Mouse (Mus musculus) cerebellum, adult 8-10 months (tissue): ENCODE results near the gene Gabrb3.

Experiments used
- DNase-seq: peaks from one replicate; pipeline ENCODE4 v3.0.0; 2022

The Gabrb3 gene

GRCm38 (mm10) chr7:57419392-57419791 lies at the start of gene Gabrb3:
Gene Gabrb3 (plus strand): TSS chr7:57419692.
- no peak for DNase-seq

- DNase-seq: no peak
These were observed 35.4 kb upstream of the Gabrb3 start for GRCm38 (mm10) chr7:57384112-57384511.

GRCm38 (mm10) chr7:57386517-57387340 lies 32.8 kb upstream of the Gabrb3 start, which contains the start of gene Gabrg3:
Gene Gabrg3 (minus strand): TSS chr7:57387188.
- no peak for DNase-seq

GRCm38 (mm10) chr7:57387341-57387654 lies 32.2 kb upstream of the Gabrb3 start:
- no peak for DNase-seq

DNA sequence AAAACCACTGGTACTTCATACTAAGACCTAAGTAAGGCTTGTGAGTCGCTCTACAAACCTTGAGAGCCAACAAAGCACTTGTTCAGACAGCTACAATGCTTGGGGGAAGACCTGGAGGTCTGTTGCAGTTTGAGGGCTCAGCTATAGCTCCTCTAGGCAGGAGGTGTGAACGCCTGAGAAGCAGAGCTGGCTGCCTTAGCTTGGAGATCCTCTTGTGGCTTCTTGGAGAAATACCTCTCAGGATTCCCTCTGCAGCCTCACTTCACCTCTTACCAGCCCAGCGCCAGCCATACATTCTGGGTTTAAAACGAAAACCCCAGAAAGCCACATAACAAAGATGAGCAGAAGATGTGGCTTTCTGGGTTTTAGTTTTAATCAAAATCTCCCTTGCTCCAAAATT lies 29.4 kb upstream of the Gabrb3 start:
- DNase-seq: no peak

DNA sequence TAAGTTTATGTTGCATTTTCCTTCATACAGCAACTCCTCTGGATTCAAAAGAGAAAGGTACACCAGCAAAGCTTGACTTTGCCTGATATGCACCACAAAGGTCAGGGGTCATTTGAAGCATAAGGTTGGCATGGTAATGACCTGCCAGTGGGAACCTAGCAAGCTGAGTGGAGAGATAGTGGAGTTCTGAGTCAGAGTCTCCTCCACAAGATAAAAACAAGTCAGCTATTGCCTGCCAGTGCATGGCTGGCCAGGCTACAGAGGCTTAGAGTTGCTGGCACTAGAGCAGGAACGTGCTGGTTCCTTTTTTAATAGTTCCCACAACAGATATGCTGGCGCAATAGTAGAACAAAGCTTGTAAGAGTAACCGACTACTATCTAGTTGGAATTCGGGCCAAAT lies 25.9 kb upstream of the Gabrb3 start:
- no peak for DNase-seq

GRCm38 (mm10) chr7:57411163-57411562 lies 8.3 kb upstream of the Gabrb3 start:
- DNase-seq: no peak

GRCm38 (mm10) chr7:57412896-57413295 lies 6.6 kb upstream of the Gabrb3 start:
- DNase-seq: no peak

- no peak for DNase-seq
These were observed 1.6 kb downstream of the Gabrb3 start for GRCm38 (mm10) chr7:57421044-57421443.

DNA sequence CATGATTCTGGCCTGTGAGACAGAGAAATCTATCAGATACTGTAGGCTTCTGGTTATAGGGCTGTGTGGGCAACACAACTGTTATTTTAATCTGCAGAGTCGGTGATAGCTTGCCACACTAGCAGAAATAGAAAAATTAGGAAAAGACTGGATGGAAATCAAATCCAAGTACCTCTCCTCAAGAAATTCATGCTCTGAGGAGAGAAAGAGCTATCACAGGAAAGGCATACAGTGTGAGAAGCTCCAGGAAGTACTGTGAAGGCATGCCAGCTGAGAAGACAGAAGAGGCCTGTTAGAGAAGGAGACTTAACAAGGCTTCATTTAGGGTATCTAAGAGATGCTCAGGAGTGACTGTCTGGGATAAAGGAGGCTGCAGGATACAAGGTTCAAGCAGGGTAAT lies 3.2 kb downstream of the Gabrb3 start:
- no peak for DNase-seq

- no peak for DNase-seq
These were observed 28.7 kb downstream of the Gabrb3 start for GRCm38 (mm10) chr7:57448239-57448638.

GRCm38 (mm10) chr7:57460354-57460753 lies 40.9 kb downstream of the Gabrb3 start:
- no peak for DNase-seq

- DNase-seq: no peak
These were observed 51.8 kb downstream of the Gabrb3 start for GRCm38 (mm10) chr7:57471316-57471715.

DNA sequence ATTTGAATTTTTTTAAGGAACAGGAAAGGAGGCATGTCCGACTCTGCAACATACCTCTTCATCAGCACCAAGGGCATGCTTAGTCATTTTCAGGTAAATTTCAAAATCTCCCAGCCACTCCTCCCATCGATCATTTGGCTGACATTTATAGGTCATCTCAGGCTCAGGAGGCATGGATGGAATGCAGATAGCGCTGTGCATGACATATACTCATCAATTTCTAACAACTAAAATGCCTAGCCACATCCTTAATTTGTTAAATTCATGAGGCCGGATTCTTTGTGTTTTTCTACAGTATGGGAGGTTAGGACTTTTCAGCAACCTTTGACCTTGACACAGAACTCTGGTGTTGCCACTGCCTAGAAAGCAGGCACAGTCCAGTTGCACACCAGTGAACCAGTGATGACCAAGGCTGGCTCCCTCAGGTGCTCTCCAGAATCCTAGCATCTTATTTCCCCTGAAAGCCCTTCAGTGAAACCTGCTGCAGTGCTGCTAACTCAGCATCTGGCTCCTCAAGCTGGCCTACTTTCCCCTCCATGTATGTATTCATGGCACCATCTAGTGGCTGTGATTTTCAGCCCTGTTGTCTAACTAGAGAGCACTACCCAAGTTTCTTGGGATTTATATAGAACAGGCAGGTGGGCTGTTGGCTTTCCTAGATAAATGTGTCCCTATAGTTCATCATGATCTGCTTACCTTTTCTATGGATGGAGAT lies 54.5 kb downstream of the Gabrb3 start:
- peak; percentile 16 for DNase-seq

DNA sequence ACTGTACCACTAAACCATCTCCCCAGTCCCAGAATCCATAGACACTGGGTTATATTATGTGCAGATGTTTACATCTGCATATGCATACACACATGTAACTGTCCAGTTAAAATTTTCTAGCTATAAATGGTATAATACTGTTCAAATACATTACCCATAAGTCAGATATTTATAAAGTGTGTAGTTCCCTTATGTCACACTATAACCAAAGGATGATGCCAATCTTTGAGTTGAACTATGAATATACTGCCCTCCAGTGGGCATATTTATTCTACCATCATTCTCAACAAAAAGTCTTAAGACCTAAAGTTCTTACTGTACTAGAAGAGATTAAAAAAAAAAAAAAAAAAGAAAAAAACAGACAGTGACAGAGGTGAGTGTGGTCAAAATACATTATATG lies 63.4 kb downstream of the Gabrb3 start:
- no peak for DNase-seq

DNA sequence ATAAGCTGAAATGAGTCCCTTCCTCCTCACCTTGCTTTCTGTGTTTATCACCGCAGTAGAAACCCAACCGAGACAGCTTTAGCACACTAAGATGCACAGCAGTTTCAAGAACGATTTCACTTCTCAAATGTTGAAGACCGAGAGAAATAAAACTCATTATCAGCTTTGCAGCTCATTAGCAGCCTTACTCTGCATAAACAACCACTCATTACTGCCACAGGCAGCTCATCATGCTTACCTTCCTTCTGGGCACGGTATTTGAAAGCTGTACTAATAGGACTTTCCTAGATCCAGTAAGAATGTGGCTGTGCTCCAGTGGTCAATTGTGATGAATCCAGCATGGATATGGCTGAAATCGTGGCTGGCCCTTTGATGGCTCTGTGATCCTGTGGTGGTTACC lies 67.4 kb downstream of the Gabrb3 start:
- no peak for DNase-seq

DNA sequence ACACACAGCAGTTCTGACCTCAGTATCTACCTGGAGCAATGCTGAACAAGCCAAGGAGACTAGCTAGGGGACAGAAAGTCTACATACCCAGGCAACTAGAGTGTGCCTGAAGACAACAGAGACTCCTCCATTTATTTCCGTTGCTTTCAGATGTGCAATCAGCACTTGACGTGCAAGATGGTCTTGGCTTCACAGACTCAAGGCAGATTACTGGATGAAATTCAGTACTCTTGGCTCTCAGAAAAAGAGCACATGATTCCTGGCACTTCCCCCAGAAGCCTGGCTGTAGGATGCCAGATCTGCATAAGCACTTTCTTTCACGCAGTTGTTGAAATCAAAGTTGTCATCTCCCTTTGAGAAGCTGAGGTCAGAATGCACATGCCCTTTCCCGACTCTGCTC lies 72.3 kb downstream of the Gabrb3 start:
- no peak for DNase-seq

- DNase-seq: no peak
These were observed 83.3 kb downstream of the Gabrb3 start for GRCm38 (mm10) chr7:57502809-57503208.

DNA sequence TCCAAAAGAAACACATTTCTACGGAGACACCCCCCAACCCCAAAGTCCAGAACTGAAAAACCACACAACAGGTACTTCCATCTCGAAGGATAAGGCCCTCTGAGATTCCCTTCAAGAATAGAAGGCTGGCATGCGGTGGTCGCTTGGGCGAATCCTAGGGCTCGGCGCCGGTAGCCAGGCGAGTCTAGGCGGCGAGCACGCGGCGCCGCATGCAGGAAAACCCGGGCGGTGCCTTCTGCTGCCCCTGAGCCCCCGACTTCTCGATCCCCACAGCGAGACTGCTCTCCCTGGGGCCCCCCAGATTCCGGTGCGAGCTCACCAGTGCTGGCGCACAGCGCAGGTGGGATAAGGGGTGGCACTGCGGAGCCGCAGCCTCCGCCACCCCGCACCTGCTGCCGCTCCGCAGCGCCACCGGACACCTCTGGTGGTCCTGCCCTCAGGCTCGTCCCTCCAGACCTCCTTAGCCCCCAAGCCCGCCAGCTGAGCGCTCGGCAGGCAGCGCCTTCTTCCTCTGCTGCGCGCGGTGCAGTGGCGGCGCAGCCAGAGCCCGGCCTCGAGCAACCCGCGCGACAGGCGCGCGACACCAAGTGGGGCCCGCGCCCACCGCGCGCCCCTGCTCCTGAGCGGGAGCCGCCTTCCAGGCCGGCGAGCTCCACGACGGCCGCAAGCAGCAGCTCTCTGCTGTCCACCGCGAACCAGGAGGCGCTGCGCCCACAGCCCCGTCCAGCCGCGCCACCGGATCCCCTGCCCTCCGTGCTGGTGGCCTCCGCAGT lies 89.6 kb downstream of the Gabrb3 start:
- DNase-seq: no peak

- no peak for DNase-seq
These were observed 90.2 kb downstream of the Gabrb3 start, which contains the start of gene Gabra5 for GRCm38 (mm10) chr7:57509681-57510141. Gene Gabra5 (minus strand): TSS chr7:57510059.

- peak; percentile 35 for DNase-seq
These were observed 93.5 kb downstream of the Gabrb3 start for GRCm38 (mm10) chr7:57512955-57513354.

- DNase-seq: no peak
These were observed 110.0 kb downstream of the Gabrb3 start for GRCm38 (mm10) chr7:57529451-57529850.

- DNase-seq: no peak
These were observed 110.5 kb downstream of the Gabrb3 start for GRCm38 (mm10) chr7:57529954-57530353.
